Mouse (Mus musculus) limb, embryonic 12.5 days (tissue): ENCODE measurements around the gene Enox1. TPM values are rescaled to one million over a fixed set of nuclear protein-coding genes. Genes with fewer than 3 reads are reported as not detected.

Experiments
- ATAC-seq: fragments of 200-750 bp; cut with Nextera tagmentation; 2 replicates; pipeline ENCODE4 v1.8.0; 2017; ENCODE audit warnings: low read depth, moderate TSS enrichment; ENCODE audit not compliant: insufficient number of reproducible peaks, insufficient read depth, low FRiP score, low TSS enrichment
- H3K27ac ChIP-seq: fragments of 300-500 bp; sonication (generic); 2 replicates; pipeline ENCODE4 v1.5.1; 2016; ENCODE audit warnings: mild to moderate bottlenecking, moderate library complexity
- H3K27me3 ChIP-seq: fragments of 300-500 bp; sonication (generic); 2 replicates; pipeline ENCODE4 v1.6.1; 2016; ENCODE audit warnings: mild to moderate bottlenecking, moderate library complexity
- H3K36me3 ChIP-seq: fragments of 300-500 bp; sonication (generic); 2 replicates; pipeline ENCODE4 v1.6.1; 2016; ENCODE audit warnings: mild to moderate bottlenecking, moderate library complexity
- H3K4me1 ChIP-seq: fragments of 300-500 bp; sonication (generic); replicated peaks from 2 replicates; pipeline ENCODE4 v1.6.1; 2016
- H3K4me2 ChIP-seq: fragments of 300-500 bp; sonication (generic); 2 replicates; pipeline ENCODE4 v1.6.1; 2016; ENCODE audit warnings: mild to moderate bottlenecking, moderate library complexity
- H3K4me3 ChIP-seq: fragments of 300-500 bp; sonication (generic); replicated peaks from 2 replicates; pipeline ENCODE4 v1.5.1; 2016; ENCODE audit warnings: mild to moderate bottlenecking
- H3K9ac ChIP-seq: fragments of 300-500 bp; sonication (generic); replicated peaks from 2 replicates; pipeline ENCODE4 v1.6.1; 2016; ENCODE audit warnings: mild to moderate bottlenecking, moderate library complexity
- H3K9me3 ChIP-seq: fragments of 300-500 bp; sonication (generic); 2 replicates; pipeline ENCODE4 v1.6.1; 2016; ENCODE audit warnings: mild to moderate bottlenecking, moderate library complexity
- WGBS: fragments of 180-500 bp; shearing (Covaris S2); methylation state at CpG from one replicate; pipeline ENCODE4 v1.1.7; 2016; 5-methylcytosine and 5-hydroxymethylcytosine counted together
- polyA plus RNA-seq: library from polyadenylated mRNA; unstranded; fragments of >200 nt; fragmentation: Nextera tagmentation; extraction: Ambion mirVana; gene quantifications from 2 replicates; pipeline ENCODE4 v1.2.1, GENCODE M21; 2016

Enox1 gene
- polyA plus RNA-seq, 1 experiment from 2014 or later: 12.9 TPM

DNA sequence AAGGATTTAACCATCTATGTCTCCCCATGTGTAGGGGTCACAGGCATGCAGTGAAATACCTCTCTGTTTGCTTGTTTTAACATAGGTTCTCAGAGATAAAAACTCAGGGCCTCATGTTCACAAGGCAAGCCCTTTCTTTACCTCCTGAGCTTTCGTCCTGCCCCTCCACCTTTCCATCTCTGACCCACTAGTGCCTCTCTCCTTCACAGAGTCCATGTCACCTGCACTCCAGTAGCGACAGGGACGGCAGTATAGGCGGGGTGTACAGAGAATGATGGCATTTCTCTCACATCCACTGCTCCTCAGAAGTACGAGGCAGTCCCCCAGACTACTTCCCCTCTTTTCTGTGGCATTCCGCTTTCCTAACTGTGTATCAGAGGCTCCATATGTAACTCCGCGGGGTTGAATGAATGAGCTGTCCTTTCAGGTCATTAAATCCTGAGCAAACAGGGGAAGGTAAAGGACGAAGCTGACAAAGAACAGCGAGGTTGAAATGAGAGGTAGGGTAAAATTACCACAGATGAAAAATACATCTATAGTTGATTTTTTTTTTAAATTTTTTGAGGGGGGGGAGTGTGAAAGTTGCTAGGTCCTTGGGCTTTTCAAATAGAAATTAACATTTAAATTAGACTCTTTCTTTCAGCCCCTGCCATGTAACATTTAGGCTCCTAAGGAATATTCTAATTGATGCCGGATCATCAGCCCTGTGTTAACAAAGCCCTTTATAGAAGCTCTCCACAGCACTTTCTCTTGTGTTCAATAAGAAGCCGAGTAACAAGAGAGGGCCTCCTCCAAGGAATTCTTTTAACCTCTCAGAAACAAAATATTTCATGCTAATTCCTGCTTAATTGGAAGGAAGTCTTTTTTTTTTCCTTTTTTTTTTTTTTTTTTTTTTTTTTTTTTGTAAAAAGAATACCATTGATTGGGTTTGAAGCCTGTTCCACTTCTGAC is 470.3 kb downstream of the Enox1 start:
- Histone ChIP-seq H3K27me3 (no peaks in the 10 kb centered on the region), H3K9me3 (no peaks in the 10 kb centered on the region), H3K4me1 (peaks cover 24% of the 10 kb centered on the region), H3K4me3 (no peak overlapping the region), H3K36me3 (no peaks in the 10 kb centered on the region), H3K27ac (no peak overlapping the region), H3K9ac (no peak overlapping the region), H3K4me2 (no peak overlapping the region)
- no peak for ATAC-seq
- WGBS: 60% methylated on average over 12 of the region's 12 CpGs

DNA sequence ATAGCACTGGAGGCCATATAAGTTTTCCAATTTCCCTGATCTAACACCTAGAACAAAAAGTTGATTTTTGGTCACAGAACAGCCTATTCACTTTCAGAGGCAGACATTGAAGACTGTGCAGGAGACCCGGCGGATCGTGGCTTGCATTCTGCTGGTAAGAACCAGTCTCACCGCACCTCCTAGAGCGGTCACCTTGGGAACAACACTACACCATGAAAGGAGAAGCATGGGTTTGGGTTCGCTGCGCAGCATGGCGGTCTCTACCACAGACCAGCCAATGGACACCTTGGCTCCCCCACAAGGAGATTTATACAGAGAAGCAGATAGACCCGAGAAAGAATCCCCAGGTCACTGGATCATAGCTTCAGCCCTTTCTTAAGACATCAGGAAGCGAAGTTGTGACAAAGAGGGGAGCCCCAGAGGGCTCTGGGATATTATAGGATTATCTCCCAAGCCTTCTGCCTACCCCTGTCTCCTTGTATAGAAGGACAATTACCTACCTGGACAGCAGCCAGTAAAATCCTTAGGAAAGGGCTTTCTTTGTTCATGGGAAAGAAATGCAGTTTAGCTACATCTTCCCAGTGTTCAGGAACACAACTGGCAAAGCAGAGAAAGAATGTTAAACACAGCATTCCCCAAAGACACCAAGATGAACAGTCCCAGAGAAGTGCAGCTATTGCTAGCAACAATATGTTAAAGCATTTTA is 476.1 kb downstream of the Enox1 start:
- Histone ChIP-seq H3K27ac (no peak overlapping the region), H3K4me1 (peaks cover 28% of the 10 kb centered on the region), H3K27me3 (no peaks in the 10 kb centered on the region), H3K4me2 (no peak overlapping the region), H3K9ac (no peak overlapping the region), H3K9me3 (no peaks in the 10 kb centered on the region), H3K4me3 (no peak overlapping the region), H3K36me3 (no peaks in the 10 kb centered on the region)
- 91% methylated on average over 10 of the region's 10 CpGs for WGBS
- no peak for ATAC-seq

GRCm38 (mm10) chr14:77633172-77633542 is 476.6 kb downstream of the Enox1 start:
- no peak overlapping the region for H3K27ac ChIP-seq
- H3K9ac ChIP-seq: no peak overlapping the region
- no peaks in the 10 kb centered on the region for H3K27me3 ChIP-seq
- H3K9me3 ChIP-seq: no peaks in the 10 kb centered on the region
- H3K4me3 ChIP-seq: no peak overlapping the region
- WGBS: 73% methylated on average over 2 of the region's 2 CpGs
- H3K36me3 ChIP-seq: no peaks in the 10 kb centered on the region
- no peak overlapping the region for H3K4me2 ChIP-seq
- H3K4me1 ChIP-seq: peaks cover 28% of the 10 kb centered on the region
- ATAC-seq: no peak

GRCm38 (mm10) chr14:77636931-77637330 is 480.4 kb downstream of the Enox1 start:
- no peak for ATAC-seq
- 56% methylated on average over 6 of the region's 6 CpGs for WGBS
- peaks cover 20% of the 10 kb centered on the region for H3K4me1 ChIP-seq

DNA sequence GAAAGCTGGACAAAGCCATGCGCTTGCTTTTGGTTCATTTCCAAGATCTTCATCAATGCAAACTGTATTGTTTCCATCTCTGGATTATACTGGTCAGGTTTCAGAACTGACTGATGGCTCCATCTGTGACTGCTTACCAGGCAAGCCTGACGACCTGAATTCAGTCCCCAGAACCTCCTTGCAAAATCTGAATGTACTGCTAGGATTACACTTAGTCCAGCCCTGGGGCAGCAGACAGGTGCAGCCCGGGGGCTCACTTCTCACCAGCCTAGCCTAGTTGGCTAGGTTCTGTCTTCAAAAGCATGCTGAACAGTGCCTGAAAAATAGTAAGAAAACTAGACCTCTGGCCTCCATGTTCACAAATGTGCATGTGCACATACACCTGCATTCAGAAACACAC is 481.6 kb downstream of the Enox1 start:
- no peak for ATAC-seq
- H3K4me2 ChIP-seq: no peak overlapping the region
- no peaks in the 10 kb centered on the region for H3K27me3 ChIP-seq
- no peaks in the 10 kb centered on the region for H3K36me3 ChIP-seq
- H3K9ac ChIP-seq: no peak overlapping the region
- no peak overlapping the region for H3K4me3 ChIP-seq
- peaks cover 21% of the 10 kb centered on the region for H3K4me1 ChIP-seq
- WGBS: 64% methylated on average over 3 of the region's 3 CpGs
- no peaks in the 10 kb centered on the region for H3K9me3 ChIP-seq
- 0 out of 2 replicates have a peak overlapping the region, but pooled peaks have one; percentile 5 for H3K27ac ChIP-seq

More at GRCm38 (mm10) chr14:77636931-77637330, 480.4 kb downstream of the Enox1 start:
- H3K9me3 ChIP-seq: no peaks in the 10 kb centered on the region
- H3K27me3 ChIP-seq: no peaks in the 10 kb centered on the region
- H3K4me3 ChIP-seq: no peak overlapping the region
- H3K36me3 ChIP-seq: no peaks in the 10 kb centered on the region
- no peak overlapping the region for H3K27ac ChIP-seq
- H3K9ac ChIP-seq: no peak overlapping the region
- no peak overlapping the region for H3K4me2 ChIP-seq

- H3K4me1 ChIP-seq: peaks cover 20% of the 10 kb centered on the region
- no peak overlapping the region for H3K4me2 ChIP-seq
- no peak overlapping the region for H3K4me3 ChIP-seq
- H3K9ac ChIP-seq: no peak overlapping the region
- H3K9me3 ChIP-seq: no peaks in the 10 kb centered on the region
- H3K27ac ChIP-seq: 0 out of 2 replicates have a peak overlapping the region, but pooled peaks have one; percentile 5
- H3K36me3 ChIP-seq: no peaks in the 10 kb centered on the region
- no peak for ATAC-seq
- 85% methylated on average over 3 of the region's 3 CpGs for WGBS
- no peaks in the 10 kb centered on the region for H3K27me3 ChIP-seq
Measured at GRCm38 (mm10) chr14:77638616-77639015, 482.1 kb downstream of the Enox1 start.

DNA sequence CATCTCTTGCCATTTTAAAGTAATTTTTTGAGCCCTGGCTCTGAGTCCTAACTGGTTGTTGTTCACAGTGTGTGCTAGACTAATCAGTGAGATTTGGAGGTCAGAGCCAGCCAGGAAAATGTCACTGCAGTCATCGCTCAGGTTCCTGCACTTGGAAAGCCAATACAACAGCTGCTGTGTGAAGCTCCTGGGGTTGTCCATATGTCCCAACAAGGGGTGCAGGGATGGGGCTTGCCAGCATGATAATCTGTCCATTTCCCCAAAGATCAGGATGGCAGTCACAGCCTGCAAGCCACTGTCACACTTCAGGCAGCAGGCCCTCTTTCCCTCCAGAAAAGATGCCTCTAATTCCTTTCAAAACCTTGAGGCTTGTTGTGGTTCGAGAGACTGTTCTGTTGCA is 483.0 kb downstream of the Enox1 start:
- H3K4me3 ChIP-seq: no peak overlapping the region
- H3K4me2 ChIP-seq: no peak overlapping the region
- peak overlapping the region; percentile 31; the same call in 1 of the 2 replicates for H3K27ac ChIP-seq

GRCm38 (mm10) chr14:77642314-77642713 is 485.8 kb downstream of the Enox1 start:
- Histone ChIP-seq H3K27ac (no peak overlapping the region), H3K4me3 (no peak overlapping the region), H3K36me3 (no peaks in the 10 kb centered on the region), H3K27me3 (no peaks in the 10 kb centered on the region), H3K4me1 (peaks cover 19% of the 10 kb centered on the region), H3K4me2 (no peak overlapping the region), H3K9ac (no peak overlapping the region), H3K9me3 (no peaks in the 10 kb centered on the region)
- 81% methylated on average over 6 of the region's 6 CpGs for WGBS
- ATAC-seq: no peak

More for the DNA sequence above, 483.0 kb downstream of the Enox1 start:
- Histone ChIP-seq H3K9ac (no peak overlapping the region), H3K36me3 (no peaks in the 10 kb centered on the region), H3K9me3 (no peaks in the 10 kb centered on the region), H3K27me3 (no peaks in the 10 kb centered on the region), H3K4me1 (peaks cover 19% of the 10 kb centered on the region)
- ATAC-seq: no peak
- WGBS: 75% methylated on average over 2 of the region's 2 CpGs

DNA sequence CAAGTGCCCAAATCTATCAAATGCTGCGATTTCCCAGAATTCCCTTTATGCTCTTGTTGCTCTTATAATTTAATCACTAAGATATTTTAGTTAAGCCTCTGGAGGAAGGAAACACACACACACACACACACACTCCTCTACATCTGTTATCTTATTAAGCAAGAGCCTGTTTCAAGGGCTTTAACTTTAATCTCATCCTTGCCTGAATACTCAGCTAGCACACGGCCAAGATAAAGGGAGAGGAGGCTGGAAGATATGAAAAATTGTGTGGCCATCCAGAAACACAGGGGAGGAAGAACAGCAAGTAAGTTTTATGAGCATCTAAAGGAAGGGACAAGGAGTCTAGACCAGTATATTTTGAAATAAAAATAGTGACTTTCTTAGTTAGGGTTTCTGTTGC is 489.6 kb downstream of the Enox1 start:
- no peak for ATAC-seq
- H3K36me3 ChIP-seq: no peaks in the 10 kb centered on the region
- H3K27me3 ChIP-seq: no peaks in the 10 kb centered on the region
- no peak overlapping the region for H3K4me2 ChIP-seq
- no peaks in the 10 kb centered on the region for H3K9me3 ChIP-seq
- H3K27ac ChIP-seq: no peak overlapping the region
- 92% methylated on average over 2 of the region's 2 CpGs for WGBS
- H3K4me3 ChIP-seq: no peak overlapping the region
- H3K9ac ChIP-seq: no peak overlapping the region
- H3K4me1 ChIP-seq: peaks cover 15% of the 10 kb centered on the region

DNA sequence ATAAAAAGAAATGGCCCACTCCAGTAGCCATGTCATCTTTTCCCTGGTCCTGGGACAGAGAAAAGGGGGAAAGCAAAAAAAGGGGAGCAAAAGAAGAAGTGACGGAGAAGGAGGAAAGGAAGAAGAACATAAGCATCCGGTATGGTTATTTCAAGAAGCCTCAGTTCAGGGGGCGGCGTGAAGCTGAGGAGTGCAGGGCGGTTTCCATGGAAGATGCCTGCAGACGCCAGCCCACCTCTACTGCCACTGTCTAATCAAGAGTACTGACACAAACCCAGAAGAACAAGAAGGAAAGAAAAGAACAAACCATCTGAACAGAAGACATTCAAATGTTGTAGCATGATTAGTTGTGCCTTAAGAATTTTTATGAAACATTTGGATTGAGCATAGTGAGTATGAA is 490.5 kb downstream of the Enox1 start:
- Histone ChIP-seq H3K9me3 (no peaks in the 10 kb centered on the region), H3K27me3 (no peaks in the 10 kb centered on the region), H3K4me2 (no peak overlapping the region), H3K36me3 (no peaks in the 10 kb centered on the region), H3K4me3 (no peak overlapping the region), H3K27ac (no peak overlapping the region), H3K4me1 (peaks cover 7% of the 10 kb centered on the region), H3K9ac (no peak overlapping the region)
- WGBS: 95% methylated on average over 6 of the region's 6 CpGs
- no peak for ATAC-seq

- H3K27ac ChIP-seq: no peak overlapping the region
- no peaks in the 10 kb centered on the region for H3K27me3 ChIP-seq
- peaks cover 11% of the 10 kb centered on the region; the same call in 1 of the 2 replicates for H3K4me1 ChIP-seq
- no peaks in the 10 kb centered on the region for H3K36me3 ChIP-seq
- no peak for ATAC-seq
- no peaks in the 10 kb centered on the region for H3K9me3 ChIP-seq
- no peak overlapping the region for H3K4me2 ChIP-seq
- 82% methylated on average over 8 of the region's 8 CpGs for WGBS
- no peak overlapping the region for H3K9ac ChIP-seq
- H3K4me3 ChIP-seq: no peak overlapping the region
Measured at GRCm38 (mm10) chr14:77648305-77648704, 491.7 kb downstream of the Enox1 start.
